Mouse (Mus musculus): ENCODE measurements at regions not wholly inside any gene's neighbourhood (a gene's known extent, or its start where the extent isn't known, plus 50 kb on each side); places are given as distances from the start of the nearest gene placed in this dataset.

DNA sequence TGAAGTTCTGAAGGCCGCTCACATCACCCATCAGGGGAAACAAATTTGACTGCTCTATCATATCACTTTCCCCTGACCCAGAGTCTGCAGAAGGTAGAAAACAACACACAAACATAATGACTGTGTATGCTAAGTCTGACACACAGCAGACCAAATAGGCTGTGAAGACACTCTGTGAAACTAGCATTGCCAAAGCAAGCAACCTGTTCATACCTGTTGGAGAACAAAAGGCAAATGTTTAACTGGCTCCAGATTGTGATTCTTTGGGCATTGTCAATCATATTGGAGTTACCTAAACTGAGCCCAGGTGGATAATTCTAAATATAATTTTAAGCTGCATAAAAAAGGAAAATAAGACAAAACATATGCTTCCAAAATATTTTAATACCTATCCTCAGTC, 407.4 kb upstream of the Pik3r1 start:
- no peak for TF ChIP-seq POLR2A (IDR thresholded peaks at IDR 0.05; ENCODE audit: borderline replicate concordance, insufficient read depth, low read length)
- no peak for TF ChIP-seq CTCF (IDR thresholded peaks at IDR 0.05; ENCODE audit: borderline replicate concordance, insufficient read depth, low read depth, low read length)

Measured in cerebellum, adult 2 months (tissue).